Mouse (Mus musculus) bone marrow macrophage, adult 2 months (primary cell): Measurements from ENCODE around the gene Inka2. TPM values are rescaled to one million over a fixed set of nuclear protein-coding genes. Genes with fewer than 3 reads are reported as not detected.

ENCODE experiments used
- H3K27ac ChIP-seq: 2 replicates; pipeline ENCODE4 v1.5.1; 2012; ENCODE audit warnings: low read depth, low read length; ENCODE audit not compliant: insufficient read depth
- H3K4me1 ChIP-seq: 2 replicates; pipeline ENCODE4 v1.6.1; 2012; ENCODE audit warnings: low read length; ENCODE audit not compliant: control insufficient read depth, insufficient read depth
- H3K4me3 ChIP-seq: 2 replicates; pipeline ENCODE4 v1.5.1; 2012; ENCODE audit warnings: mild to moderate bottlenecking, low read length, moderate library complexity; ENCODE audit not compliant: insufficient read depth
- CTCF ChIP-seq: IDR thresholded peaks from 2 replicates; pipeline ENCODE4 v1.5.1; 2012; ENCODE audit warnings: low read depth, mild to moderate bottlenecking, low read length, moderate library complexity
- POLR2A ChIP-seq: IDR thresholded peaks from 2 replicates; pipeline ENCODE4 v1.6.1; 2012; ENCODE audit warnings: mild to moderate bottlenecking, low read depth, low read length, borderline replicate concordance
- polyA plus RNA-seq: library from polyadenylated mRNA; stranded (reverse); fragments of >200 nt; gene quantifications from 2 replicates; pipeline ENCODE4 v1.2.4, GENCODE M21; 2012; ENCODE audit not compliant: missing spikeins, insufficient read depth, insufficient read length

Inka2 gene
- polyA plus RNA-seq, 1 experiment, result 0.95 TPM

- Histone ChIP-seq H3K27ac (no peak overlapping the region), H3K4me1 (peaks cover 12% of the 10 kb centered on the region), H3K4me3 (no peak overlapping the region)
- TF ChIP-seq CTCF (no peak), POLR2A (no peak)
These were observed 50.7 kb downstream of the Inka2 start for GRCm38 (mm10) chr3:105755123-105755522.

- TF ChIP-seq POLR2A (no peak), CTCF (no peak)
- no peak overlapping the region for H3K4me3 ChIP-seq
- no peak overlapping the region for H3K27ac ChIP-seq
- H3K4me1 ChIP-seq, result peaks cover 17% of the 10 kb centered on the region
These were observed 52.1 kb downstream of the Inka2 start for GRCm38 (mm10) chr3:105756505-105756904.

GRCm38 (mm10) chr3:105757323-105758083 is 53.1 kb downstream of the Inka2 start:
- TF ChIP-seq CTCF (no peak), POLR2A (no peak)
- Histone ChIP-seq H3K4me1 (peaks cover 22% of the 10 kb centered on the region), H3K27ac (no peak overlapping the region), H3K4me3 (no peak overlapping the region)

- TF ChIP-seq CTCF (no peak), POLR2A (no peak)
- Histone ChIP-seq H3K4me3 (no peak overlapping the region), H3K27ac (no peak overlapping the region), H3K4me1 (peaks cover 25% of the 10 kb centered on the region)
These were observed 53.7 kb downstream of the Inka2 start for GRCm38 (mm10) chr3:105758098-105758497.

GRCm38 (mm10) chr3:105758658-105759057 is 54.3 kb downstream of the Inka2 start:
- H3K4me3 ChIP-seq, result no peak overlapping the region
- peaks cover 30% of the 10 kb centered on the region for H3K4me1 ChIP-seq
- no peak overlapping the region for H3K27ac ChIP-seq
- TF ChIP-seq POLR2A (no peak), CTCF (no peak)

- TF ChIP-seq CTCF, result no peak
- TF ChIP-seq POLR2A, result no peak
- H3K4me3 ChIP-seq, result no peak overlapping the region
- H3K4me1 ChIP-seq, result peaks cover 34% of the 10 kb centered on the region
- no peak overlapping the region for H3K27ac ChIP-seq
These were observed 55.7 kb downstream of the Inka2 start for GRCm38 (mm10) chr3:105760063-105760462.

GRCm38 (mm10) chr3:105763132-105763851 is 58.9 kb downstream of the Inka2 start:
- TF ChIP-seq POLR2A (no peak), CTCF (no peak)
- Histone ChIP-seq H3K27ac (peak overlapping the region; percentile 23), H3K4me1 (peaks cover 46% of the 10 kb centered on the region), H3K4me3 (no peak overlapping the region)

- no peak overlapping the region for H3K27ac ChIP-seq
- peaks cover 27% of the 10 kb centered on the region for H3K4me1 ChIP-seq
- no peak for TF ChIP-seq POLR2A
- TF ChIP-seq CTCF, result no peak
- H3K4me3 ChIP-seq, result no peak overlapping the region
These were observed 64.1 kb downstream of the Inka2 start for GRCm38 (mm10) chr3:105768529-105768928.

- no peak for TF ChIP-seq CTCF
- TF ChIP-seq POLR2A, result no peak
- Histone ChIP-seq H3K27ac (no peak overlapping the region), H3K4me1 (peaks cover 23% of the 10 kb centered on the region), H3K4me3 (no peak overlapping the region)
These were observed 65.0 kb downstream of the Inka2 start for GRCm38 (mm10) chr3:105769380-105769779.

Other genes starting within 250 kb of the Inka2 start
- gene Ddx20, start 17.0 kb upstream of the Inka2 start, polyA plus RNA-seq, result 13.6 and 14.6 TPM in 2 replicates
- 257 and 269 TPM in 2 replicates for gene Rap1a, start 96.7 kb downstream of the Inka2 start, polyA plus RNA-seq
- 2.6 and 2.7 TPM in 2 replicates for gene Adora3, start 166.3 kb downstream of the Inka2 start, polyA plus RNA-seq
- gene Tmigd3, start 166.3 kb downstream of the Inka2 start, polyA plus RNA-seq, result 1.1 TPM in 1 of 2 replicates, not detected in the other
- 16.9 and 17.2 TPM in 2 replicates for gene I830077J02Rik, start 228.1 kb downstream of the Inka2 start, polyA plus RNA-seq